Mouse (Mus musculus) heart, embryonic 16.5 days (tissue): ENCODE measurements around the gene Ubn1. TPM values are rescaled to one million over a fixed set of nuclear protein-coding genes. Genes with fewer than 3 reads are reported as not detected.

Source experiments
- polyA plus RNA-seq: library from polyadenylated mRNA; unstranded; fragments of >200 nt; fragmentation: Nextera tagmentation; extraction: Ambion mirVana; gene quantifications from 2 replicates; pipeline ENCODE4 v1.2.1, GENCODE M21; 2015

The Ubn1 gene
- polyA plus RNA-seq, 1 experiment from 2014 or later: 14.0 TPM

Other genes with a start within 250 kb of the Ubn1 start
- gene 4930562C15Rik, start 214.6 kb upstream of the Ubn1 start, polyA plus RNA-seq: 0.26 and 0.49 TPM in 2 replicates
- 25.6 and 27.3 TPM in 2 replicates for gene Ubald1, start 169.7 kb upstream of the Ubn1 start, polyA plus RNA-seq
- 128 and 132 TPM in 2 replicates for gene Mgrn1, start 163.8 kb upstream of the Ubn1 start, polyA plus RNA-seq
- gene Nudt16l1, start 111.3 kb upstream of the Ubn1 start, polyA plus RNA-seq: 119 and 125 TPM in 2 replicates
- gene Anks3, start 85.9 kb upstream of the Ubn1 start, polyA plus RNA-seq: 34.8 and 36.6 TPM in 2 replicates
- gene Sept12, start 52.2 kb upstream of the Ubn1 start, polyA plus RNA-seq: not detected in 2 replicates
- gene Smim22, start 42.8 kb upstream of the Ubn1 start, polyA plus RNA-seq: 3.5 and 5.4 TPM in 2 replicates
- 55.1 and 58.9 TPM in 2 replicates for gene Rogdi, start 36.5 kb upstream of the Ubn1 start, polyA plus RNA-seq
- 90.5 and 95.8 TPM in 2 replicates for gene Glyr1, start 194 bp upstream of the Ubn1 start, polyA plus RNA-seq
- 1.9 and 2.3 TPM in 2 replicates for gene Ppl, start 82.4 kb downstream of the Ubn1 start, polyA plus RNA-seq
- 0.08 and 0.14 TPM in 2 replicates for gene Sec14l5, start 97.1 kb downstream of the Ubn1 start, polyA plus RNA-seq
- gene Nagpa, start 154.0 kb downstream of the Ubn1 start, polyA plus RNA-seq: 17.7 and 18.1 TPM in 2 replicates
- gene AU021092, start 172.2 kb downstream of the Ubn1 start, polyA plus RNA-seq: 7.2 and 12.9 TPM in 2 replicates
- 29.0 and 30.3 TPM in 2 replicates for gene Alg1, start 183.6 kb downstream of the Ubn1 start, polyA plus RNA-seq
- gene Eef2kmt, start 205.9 kb downstream of the Ubn1 start, polyA plus RNA-seq: 25.7 and 26.2 TPM in 2 replicates